Mouse (Mus musculus) heart, embryonic 11.5 days (tissue): ENCODE results near the gene Egr2. TPM values are rescaled to one million over a fixed set of nuclear protein-coding genes. Genes with fewer than 3 reads are reported as not detected.

ENCODE experiments used
- ATAC-seq: fragments of 200-750 bp; cut with Nextera tagmentation; replicated peaks from 2 replicates; pipeline ENCODE4 v1.8.0; 2017; ENCODE audit warnings: moderate library complexity; ENCODE audit not compliant: insufficient number of reproducible peaks, low FRiP score, low TSS enrichment
- H3K27ac ChIP-seq: fragments of 300-500 bp; sonication (generic); 2 replicates; pipeline ENCODE4 v1.5.1; 2014; ENCODE audit warnings: mild to moderate bottlenecking, low read depth, low read length
- H3K27me3 ChIP-seq: fragments of 300-500 bp; sonication (generic); 2 replicates; pipeline ENCODE4 v1.6.1; 2014; ENCODE audit warnings: mild to moderate bottlenecking, low read length, mixed read lengths; ENCODE audit not compliant: control insufficient read depth, insufficient read depth
- H3K36me3 ChIP-seq: fragments of 300-500 bp; sonication (generic); 2 replicates; pipeline ENCODE4 v1.6.1; 2014; ENCODE audit warnings: mild to moderate bottlenecking, low read length, moderate library complexity, mixed read lengths; ENCODE audit not compliant: control insufficient read depth, insufficient read depth
- H3K4me1 ChIP-seq: fragments of 300-500 bp; sonication (generic); 2 replicates; pipeline ENCODE4 v1.6.1; 2014; ENCODE audit warnings: low read length; ENCODE audit not compliant: control insufficient read depth, insufficient read depth
- H3K4me2 ChIP-seq: fragments of 300-500 bp; sonication (generic); 2 replicates; pipeline ENCODE4 v1.6.1; 2014; ENCODE audit warnings: mild to moderate bottlenecking, moderate library complexity
- H3K4me3 ChIP-seq: fragments of 300-500 bp; sonication (generic); 2 replicates; pipeline ENCODE4 v1.5.1; 2014; ENCODE audit warnings: low read depth, low read length
- H3K9ac ChIP-seq: fragments of 300-500 bp; sonication (generic); 2 replicates; pipeline ENCODE4 v1.6.1; 2014; ENCODE audit warnings: mild to moderate bottlenecking, low read depth, low read length, moderate library complexity
- H3K9me3 ChIP-seq: fragments of 300-500 bp; sonication (generic); replicated peaks from 2 replicates; pipeline ENCODE4 v1.6.1; 2016; ENCODE audit warnings: low read length; ENCODE audit not compliant: control insufficient read depth
- WGBS: fragments of 180-500 bp; shearing (Covaris S2); extraction: QIAGEN DNeasy Blood & Tissue Kit; methylation state at CpG from one replicate; pipeline ENCODE4 v1.1.7; 2014; ENCODE audit not compliant: insufficient replicate concordance; 5-methylcytosine and 5-hydroxymethylcytosine counted together
- polyA plus RNA-seq: library from polyadenylated mRNA; unstranded; fragments of >200 nt; fragmentation: Nextera tagmentation; extraction: Ambion mirVana; gene quantifications from 2 replicates; pipeline ENCODE4 v1.2.1, GENCODE M21; 2014

Egr2 gene
- polyA plus RNA-seq, 1 experiment from 2014 or later: 0.11 TPM

DNA sequence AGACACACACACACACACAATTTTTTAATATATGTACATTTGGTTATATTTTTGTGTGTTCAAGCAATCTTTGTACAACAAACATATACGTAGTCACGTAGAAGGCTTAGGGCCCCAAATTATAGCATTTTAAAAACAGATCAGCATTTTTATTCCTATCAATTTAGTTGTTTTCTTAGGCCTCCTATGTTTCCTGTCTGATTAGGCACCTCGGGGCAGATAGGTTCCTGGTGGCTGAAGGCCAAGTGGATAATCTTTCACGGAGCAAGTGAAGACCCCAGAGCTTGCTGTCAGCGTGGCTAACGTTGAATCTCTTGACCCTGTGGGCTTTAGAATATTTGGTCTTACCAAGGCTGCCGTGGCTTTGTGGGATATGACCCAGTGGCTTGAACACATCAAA is 34.3 kb downstream of the Egr2 start:
- H3K27me3 ChIP-seq: no peaks in the 10 kb centered on the region
- H3K9ac ChIP-seq: no peak overlapping the region
- no peak for ATAC-seq
- H3K4me1 ChIP-seq: peaks cover 3% of the 10 kb centered on the region
- H3K4me3 ChIP-seq: no peak overlapping the region
- no peak overlapping the region for H3K4me2 ChIP-seq
- H3K27ac ChIP-seq: no peak overlapping the region
- no peaks in the 10 kb centered on the region for H3K36me3 ChIP-seq
- WGBS: 52% methylated on average over 7 of the region's 7 CpGs
- H3K9me3 ChIP-seq: no peaks in the 10 kb centered on the region

DNA sequence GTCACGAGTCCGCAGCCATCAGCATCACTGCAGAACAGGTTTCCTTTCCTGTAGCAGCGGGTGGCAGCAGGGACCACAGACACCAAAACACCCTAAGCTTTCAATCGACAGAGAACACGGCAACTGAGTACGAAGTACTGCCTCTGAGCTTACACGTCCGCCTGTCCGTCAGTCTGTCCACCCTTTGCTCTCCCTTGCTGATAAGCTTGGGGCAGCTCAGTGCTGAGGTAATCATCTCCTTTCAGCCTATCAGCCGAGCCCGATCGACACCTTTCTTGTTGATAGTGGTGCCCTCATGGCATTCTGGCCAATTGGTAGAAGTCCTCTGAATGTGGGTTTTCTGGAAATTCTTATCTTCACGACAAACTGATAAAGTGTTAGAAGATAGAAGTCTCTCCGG is 36.2 kb downstream of the Egr2 start:
- Histone ChIP-seq H3K9me3 (no peaks in the 10 kb centered on the region), H3K27me3 (no peaks in the 10 kb centered on the region), H3K27ac (no peak overlapping the region), H3K9ac (no peak overlapping the region), H3K4me3 (no peak overlapping the region), H3K36me3 (no peaks in the 10 kb centered on the region), H3K4me2 (no peak overlapping the region), H3K4me1 (peaks cover 3% of the 10 kb centered on the region)
- 45% methylated on average over 14 of the region's 14 CpGs for WGBS
- no peak for ATAC-seq

- ATAC-seq: no peak
- no peaks in the 10 kb centered on the region for H3K9me3 ChIP-seq
- no peaks in the 10 kb centered on the region for H3K36me3 ChIP-seq
- H3K9ac ChIP-seq: no peak overlapping the region
- no peak overlapping the region for H3K27ac ChIP-seq
- peaks cover 3% of the 10 kb centered on the region for H3K4me1 ChIP-seq
- whole genome bisulfite sequencing: 58% methylated on average over 8 of the region's 8 CpGs
- no peak overlapping the region for H3K4me2 ChIP-seq
- no peaks in the 10 kb centered on the region for H3K27me3 ChIP-seq
- H3K4me3 ChIP-seq: no peak overlapping the region
Measured at GRCm38 (mm10) chr10:67573310-67573709, 38.0 kb downstream of the Egr2 start.

- no peak for ATAC-seq
Measured at GRCm38 (mm10) chr10:67579830-67580229, 44.6 kb downstream of the Egr2 start.

DNA sequence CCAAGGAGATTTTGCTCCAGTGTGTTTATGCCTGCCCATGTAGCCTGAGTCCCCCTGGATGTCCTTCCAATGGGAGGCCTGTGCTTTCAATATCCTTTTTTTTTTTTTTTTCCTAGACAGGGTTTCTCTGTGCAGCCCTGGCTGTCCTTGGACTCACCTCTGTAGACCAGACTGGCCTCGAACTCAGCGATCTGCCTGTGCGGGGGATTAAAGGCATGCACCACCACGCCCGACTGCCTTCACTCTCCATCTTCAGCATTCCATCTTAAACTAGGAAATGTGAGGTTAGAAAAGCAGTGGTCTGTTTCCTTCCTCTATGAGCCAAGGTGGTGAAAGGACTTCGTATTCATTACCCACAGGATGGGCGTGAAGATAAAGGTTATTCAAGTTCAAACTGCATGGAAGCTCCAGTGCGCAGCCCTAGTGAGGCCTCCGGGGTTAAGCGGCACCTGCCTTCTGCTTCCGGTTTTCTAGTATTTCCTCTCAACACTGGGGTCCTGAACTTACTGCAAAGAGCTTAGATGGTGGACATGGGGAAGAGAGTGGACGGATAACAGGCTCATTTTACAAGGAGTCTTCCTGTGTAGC is 46.5 kb downstream of the Egr2 start:
- no peak overlapping the region for H3K27ac ChIP-seq
- H3K27me3 ChIP-seq: no peaks in the 10 kb centered on the region
- H3K36me3 ChIP-seq: no peaks in the 10 kb centered on the region
- WGBS: 63% methylated on average over 12 of the region's 12 CpGs
- no peak overlapping the region for H3K9ac ChIP-seq
- peaks cover 3% of the 10 kb centered on the region; the same call in 1 of the 2 replicates for H3K4me1 ChIP-seq
- ATAC-seq: no peak
- no peak overlapping the region for H3K4me3 ChIP-seq
- H3K4me2 ChIP-seq: no peak overlapping the region
- H3K9me3 ChIP-seq: no peaks in the 10 kb centered on the region

More at GRCm38 (mm10) chr10:67579830-67580229, 44.6 kb downstream of the Egr2 start:
- Histone ChIP-seq H3K9me3 (no peaks in the 10 kb centered on the region), H3K27ac (no peak overlapping the region), H3K4me2 (no peak overlapping the region), H3K4me3 (no peak overlapping the region), H3K36me3 (no peaks in the 10 kb centered on the region), H3K9ac (no peak overlapping the region), H3K27me3 (no peaks in the 10 kb centered on the region), H3K4me1 (peaks cover 3% of the 10 kb centered on the region; the same call in 1 of the 2 replicates)
- 86% methylated on average over 4 of the region's 4 CpGs for WGBS

GRCm38 (mm10) chr10:67585873-67586610 is 50.8 kb downstream of the Egr2 start:
- no peak overlapping the region for H3K27ac ChIP-seq
- H3K27me3 ChIP-seq: no peaks in the 10 kb centered on the region
- ATAC-seq: no peak
- H3K9me3 ChIP-seq: no peaks in the 10 kb centered on the region
- no peaks in the 10 kb centered on the region for H3K4me1 ChIP-seq
- H3K4me3 ChIP-seq: no peak overlapping the region
- H3K9ac ChIP-seq: no peak overlapping the region
- no peak overlapping the region for H3K4me2 ChIP-seq
- no peaks in the 10 kb centered on the region for H3K36me3 ChIP-seq
- WGBS: 77% methylated on average over 18 of the region's 18 CpGs

Other genes starting within 250 kb of the Egr2 start
- 54.3 and 57.7 TPM in 2 replicates for gene Ado, start 13.5 kb downstream of the Egr2 start, polyA plus RNA-seq